Mouse (Mus musculus): ENCODE data around the gene Phactr1. TPM values are rescaled to one million over a fixed set of nuclear protein-coding genes. Genes with fewer than 3 reads are reported as not detected.
"Not testable (repeated sequence)": the region's sequence is repeated elsewhere in the genome, so short reads cannot be mapped to it uniquely, and the experiment has no call there.

The Phactr1 gene
- polyA plus RNA-seq, 1 experiment from 2014 or later, result 6.8 TPM

DNA sequence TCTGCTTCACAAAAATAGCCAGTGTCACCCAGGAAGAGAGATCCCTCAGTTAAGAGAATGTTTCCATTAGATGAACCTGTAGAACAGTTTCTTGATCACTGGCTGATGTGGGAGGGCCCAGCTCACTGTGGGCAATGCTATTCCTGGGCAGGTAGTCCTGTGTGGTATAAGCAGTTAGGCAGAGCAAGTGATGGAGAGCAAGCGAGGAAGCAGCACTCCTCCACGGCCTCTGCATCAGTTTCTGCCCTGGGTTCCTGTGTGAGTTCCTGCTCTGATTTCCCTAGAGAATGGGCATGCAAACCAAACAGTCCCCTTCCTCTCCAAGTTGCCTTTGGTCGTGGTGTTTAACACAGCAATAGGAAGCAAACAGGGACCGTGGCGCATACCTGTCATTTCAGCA is 251.6 kb downstream of the Phactr1 start:
- Histone ChIP-seq H3K36me3 (ENCODE audit: control insufficient read depth, insufficient read depth) (no peaks in the 10 kb centered on the region), H3K4me1 (replicated peaks; ENCODE audit: control insufficient read depth, insufficient read depth, low read length) (no peaks in the 10 kb centered on the region), H3K9me3 (ENCODE audit: control insufficient read depth) (peaks cover 2% of the 10 kb centered on the region; the same call in 1 of the 2 replicates), H3K27ac (ENCODE audit: low read depth, low read length) (no peak overlapping the region), H3K4me3 (ENCODE audit: low read depth, low read length) (no peak overlapping the region), H3K9ac (ENCODE audit: low read depth, low read length) (no peak overlapping the region), H3K27me3 (replicated peaks; ENCODE audit: control insufficient read depth, insufficient read depth, low read length) (no peaks in the 10 kb centered on the region), H3K4me2 (replicated peaks; ENCODE audit: low read depth) (no peak overlapping the region)
- no peak for TF ChIP-seq CTCF (IDR thresholded peaks at IDR 0.05; ENCODE audit: low read depth)
- WGBS, result 83% methylated on average over 5 of the region's 5 CpGs
- no peak for ATAC-seq

DNA sequence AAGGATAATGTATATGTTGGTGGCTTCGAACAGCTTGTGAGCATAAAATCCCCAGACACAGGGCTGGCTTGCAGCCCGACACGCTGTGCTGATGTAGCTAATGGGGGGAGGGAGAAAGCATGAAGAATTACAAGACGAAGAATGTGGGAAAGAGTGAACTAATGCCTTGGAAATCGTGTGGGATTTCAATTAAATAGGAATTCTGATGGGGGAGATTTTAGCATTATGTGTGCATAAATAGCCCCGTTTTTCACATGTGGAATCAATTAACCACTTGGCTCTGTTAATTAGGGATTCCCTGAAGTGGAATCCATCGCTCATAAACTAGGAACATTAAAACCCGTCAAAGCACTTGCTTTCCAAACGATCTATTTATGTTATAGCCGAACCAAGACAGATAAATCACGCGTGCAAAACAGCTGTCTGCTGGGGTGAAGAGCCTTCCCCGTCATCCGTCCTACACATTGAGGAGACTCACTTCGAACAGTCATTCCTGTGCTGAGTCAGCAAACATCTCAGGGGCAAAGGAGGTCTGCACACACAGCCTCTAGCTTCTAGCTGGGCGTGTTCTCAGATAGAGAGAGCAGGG is 254.2 kb downstream of the Phactr1 start:
- no peak overlapping the region for H3K27ac ChIP-seq (ENCODE audit: low read depth, low read length)
- WGBS, result 54% methylated on average over 16 of the region's 16 CpGs

DNA sequence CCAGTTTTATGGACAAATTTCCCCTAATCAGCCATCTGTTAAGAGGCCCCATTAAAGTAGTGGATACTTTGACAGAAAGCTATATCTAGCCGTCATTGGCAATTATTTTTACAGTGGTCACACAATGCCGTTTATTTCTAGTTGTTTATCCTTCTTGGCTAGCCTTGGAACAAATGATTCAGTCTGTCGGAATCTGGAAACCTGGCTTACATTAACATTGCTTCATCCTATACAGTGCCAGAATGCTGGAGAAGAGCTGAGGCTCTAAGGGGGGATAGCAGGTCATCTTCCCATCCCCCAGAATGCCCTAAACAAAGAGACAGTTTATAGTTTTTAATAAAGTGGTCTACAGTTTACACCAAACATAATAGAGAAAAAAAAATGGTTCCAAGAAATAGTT is 257.4 kb downstream of the Phactr1 start:
- H3K4me3 ChIP-seq (ENCODE audit: low read depth, low read length), result no peak overlapping the region
- no peak overlapping the region for H3K9ac ChIP-seq (ENCODE audit: low read depth, low read length)
- no peaks in the 10 kb centered on the region for H3K36me3 ChIP-seq (ENCODE audit: control insufficient read depth, insufficient read depth)
- WGBS, result 58% methylated on average over 3 of the region's 3 CpGs
- no peak for ATAC-seq
- H3K9me3 ChIP-seq (ENCODE audit: control insufficient read depth), result peaks cover 2% of the 10 kb centered on the region; the same call in 1 of the 2 replicates
- no peaks in the 10 kb centered on the region for H3K4me1 ChIP-seq (replicated peaks; ENCODE audit: control insufficient read depth, insufficient read depth, low read length)
- H3K4me2 ChIP-seq (replicated peaks; ENCODE audit: low read depth), result no peak overlapping the region
- 0 out of 2 replicates have a peak, but pooled peaks cover 4% of the 10 kb centered on the region for H3K27me3 ChIP-seq (replicated peaks; ENCODE audit: control insufficient read depth, insufficient read depth, low read length)
- H3K27ac ChIP-seq (ENCODE audit: low read depth, low read length), result no peak overlapping the region
- no peak for TF ChIP-seq CTCF (IDR thresholded peaks at IDR 0.05; ENCODE audit: low read depth)

More for the DNA sequence above, 254.2 kb downstream of the Phactr1 start:
- Histone ChIP-seq H3K27me3 (replicated peaks; ENCODE audit: control insufficient read depth, insufficient read depth, low read length) (0 out of 2 replicates have a peak, but pooled peaks cover 2% of the 10 kb centered on the region), H3K4me3 (ENCODE audit: low read depth, low read length) (no peak overlapping the region), H3K4me2 (replicated peaks; ENCODE audit: low read depth) (no peak overlapping the region; the same call in 1 of the 2 replicates), H3K36me3 (ENCODE audit: control insufficient read depth, insufficient read depth) (no peaks in the 10 kb centered on the region), H3K4me1 (replicated peaks; ENCODE audit: control insufficient read depth, insufficient read depth, low read length) (no peaks in the 10 kb centered on the region), H3K9ac (ENCODE audit: low read depth, low read length) (no peak overlapping the region), H3K9me3 (ENCODE audit: control insufficient read depth) (peaks cover 2% of the 10 kb centered on the region; the same call in 1 of the 2 replicates)
- ATAC-seq, result no peak
- no peak for TF ChIP-seq CTCF (IDR thresholded peaks at IDR 0.05; ENCODE audit: low read depth)

DNA sequence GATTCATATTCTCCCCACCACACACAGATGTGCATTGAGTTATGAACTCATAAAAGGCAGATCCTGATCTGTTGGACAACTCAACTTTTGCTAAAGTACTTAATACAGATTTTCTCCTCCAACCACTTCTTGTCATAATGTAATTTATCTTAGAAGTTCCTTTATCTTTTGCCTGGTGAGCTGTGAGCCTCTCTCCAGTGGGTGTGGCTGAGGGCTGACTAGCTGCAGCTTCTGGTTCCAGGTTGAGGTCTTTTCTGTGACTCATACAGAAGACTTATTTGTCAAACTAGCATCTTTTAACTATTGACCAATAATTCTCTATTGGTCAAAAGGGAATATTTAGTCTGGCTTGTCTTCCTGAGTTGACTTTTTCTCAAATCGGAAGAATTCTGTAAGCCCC is 257.9 kb downstream of the Phactr1 start:
- Histone ChIP-seq H3K9me3 (ENCODE audit: control insufficient read depth) (peaks cover 2% of the 10 kb centered on the region; the same call in 1 of the 2 replicates), H3K36me3 (ENCODE audit: control insufficient read depth, insufficient read depth) (no peaks in the 10 kb centered on the region), H3K9ac (ENCODE audit: low read depth, low read length) (no peak overlapping the region), H3K4me1 (replicated peaks; ENCODE audit: control insufficient read depth, insufficient read depth, low read length) (no peaks in the 10 kb centered on the region), H3K27ac (ENCODE audit: low read depth, low read length) (no peak overlapping the region), H3K27me3 (replicated peaks; ENCODE audit: control insufficient read depth, insufficient read depth, low read length) (0 out of 2 replicates have a peak, but pooled peaks cover 4% of the 10 kb centered on the region), H3K4me2 (replicated peaks; ENCODE audit: low read depth) (no peak overlapping the region), H3K4me3 (ENCODE audit: low read depth, low read length) (no peak overlapping the region)
- TF ChIP-seq CTCF (IDR thresholded peaks at IDR 0.05; ENCODE audit: low read depth), result no peak
- 71% methylated on average over 1 of the region's 1 CpGs for whole genome bisulfite sequencing
- no peak for ATAC-seq

DNA sequence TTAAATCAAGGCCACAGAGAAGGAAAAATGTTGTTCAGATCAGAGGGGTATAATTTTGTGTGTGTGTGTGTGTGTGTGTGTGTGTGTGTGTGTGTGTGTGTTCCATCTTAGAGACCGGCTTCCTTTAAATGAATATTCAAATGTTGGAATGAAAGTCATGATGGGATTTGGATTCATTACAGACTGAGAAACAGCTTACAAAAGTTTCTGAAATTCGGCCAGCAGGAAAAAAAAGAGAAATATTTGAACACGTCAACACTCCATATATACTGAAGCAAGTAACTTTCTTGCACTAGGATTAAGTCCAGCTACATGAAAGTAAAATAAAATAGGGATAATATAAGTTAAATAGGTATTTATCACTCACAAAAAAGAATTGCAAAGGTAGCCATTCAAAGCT is 259.8 kb downstream of the Phactr1 start:
- no peak overlapping the region for H3K9ac ChIP-seq (ENCODE audit: low read depth, low read length)
- no peak for ATAC-seq
- H3K4me2 ChIP-seq (replicated peaks; ENCODE audit: low read depth), result no peak overlapping the region
- WGBS, result 77% methylated on average over 3 of the region's 3 CpGs
- no peak overlapping the region for H3K4me3 ChIP-seq (ENCODE audit: low read depth, low read length)
- no peak overlapping the region for H3K27ac ChIP-seq (ENCODE audit: low read depth, low read length)
- H3K36me3 ChIP-seq (ENCODE audit: control insufficient read depth, insufficient read depth), result no peaks in the 10 kb centered on the region
- 0 out of 2 replicates have a peak, but pooled peaks cover 4% of the 10 kb centered on the region for H3K27me3 ChIP-seq (replicated peaks; ENCODE audit: control insufficient read depth, insufficient read depth, low read length)
- no peak for TF ChIP-seq CTCF (IDR thresholded peaks at IDR 0.05; ENCODE audit: low read depth)
- H3K4me1 ChIP-seq (replicated peaks; ENCODE audit: control insufficient read depth, insufficient read depth, low read length), result no peaks in the 10 kb centered on the region
- peaks cover 2% of the 10 kb centered on the region; the same call in 1 of the 2 replicates for H3K9me3 ChIP-seq (ENCODE audit: control insufficient read depth)

DNA sequence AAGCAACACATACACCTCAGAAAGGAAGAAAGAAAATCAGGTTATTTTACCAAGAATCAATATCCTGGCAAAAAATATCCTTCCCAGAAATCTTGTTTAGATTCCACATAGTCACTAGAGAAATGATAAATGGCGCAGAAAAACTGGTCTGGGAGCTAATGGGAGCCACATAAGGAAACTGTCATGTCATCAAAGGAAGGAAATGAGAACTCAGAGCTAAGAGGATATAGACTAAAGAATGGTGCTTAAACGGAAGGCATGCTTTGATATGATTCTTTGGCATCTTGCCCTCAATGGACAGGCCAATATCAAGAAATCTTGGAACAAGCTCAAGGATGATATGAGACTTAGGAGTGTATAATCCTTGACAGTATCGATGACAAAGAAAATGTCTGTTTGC is 263.7 kb downstream of the Phactr1 start:
- no peak for ATAC-seq
- Histone ChIP-seq H3K9me3 (ENCODE audit: control insufficient read depth) (no peaks in the 10 kb centered on the region), H3K36me3 (ENCODE audit: control insufficient read depth, insufficient read depth) (no peaks in the 10 kb centered on the region), H3K4me3 (ENCODE audit: low read depth, low read length) (no peak overlapping the region), H3K9ac (ENCODE audit: low read depth, low read length) (no peak overlapping the region), H3K27me3 (replicated peaks; ENCODE audit: control insufficient read depth, insufficient read depth, low read length) (0 out of 2 replicates have a peak, but pooled peaks cover 4% of the 10 kb centered on the region), H3K4me2 (replicated peaks; ENCODE audit: low read depth) (no peak overlapping the region), H3K4me1 (replicated peaks; ENCODE audit: control insufficient read depth, insufficient read depth, low read length) (no peaks in the 10 kb centered on the region), H3K27ac (ENCODE audit: low read depth, low read length) (no peak overlapping the region)
- no peak for TF ChIP-seq CTCF (IDR thresholded peaks at IDR 0.05; ENCODE audit: low read depth)
- WGBS, result 67% methylated on average over 3 of the region's 3 CpGs

DNA sequence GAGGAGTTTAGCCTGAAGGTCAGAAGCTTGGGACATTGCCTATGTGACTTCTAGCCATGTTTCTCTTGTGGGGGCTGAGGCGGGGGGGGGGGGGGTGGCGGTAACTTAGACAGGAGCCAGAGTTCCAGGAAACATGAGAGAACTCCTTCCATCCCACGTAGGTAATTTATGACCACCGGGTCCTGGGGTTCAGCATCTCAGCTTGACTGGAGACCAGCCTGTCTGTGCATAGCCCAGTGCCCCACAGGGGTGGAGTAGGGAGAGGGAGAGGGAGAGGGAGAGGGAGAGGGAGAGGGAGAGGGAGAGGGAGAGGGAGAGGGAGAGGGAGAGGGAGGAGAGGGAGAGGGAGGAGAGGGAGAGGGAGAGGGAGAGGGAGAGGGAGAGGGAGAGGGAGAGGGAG is 264.8 kb downstream of the Phactr1 start:
- H3K36me3 ChIP-seq (ENCODE audit: control insufficient read depth, insufficient read depth); H3K4me3 ChIP-seq (ENCODE audit: low read depth, low read length); H3K27me3 ChIP-seq (replicated peaks; ENCODE audit: control insufficient read depth, insufficient read depth, low read length); H3K9me3 ChIP-seq (ENCODE audit: control insufficient read depth); ATAC-seq; H3K27ac ChIP-seq (ENCODE audit: low read depth, low read length); H3K4me2 ChIP-seq (replicated peaks; ENCODE audit: low read depth); H3K9ac ChIP-seq (ENCODE audit: low read depth, low read length); H3K4me1 ChIP-seq (replicated peaks; ENCODE audit: control insufficient read depth, insufficient read depth, low read length): not testable (repeated sequence)
- 37% methylated on average over 3 of the region's 4 CpGs for WGBS

All from intestine, postnatal 0 days (tissue).